Mouse (Mus musculus) ZHBTc4 (cell line): ENCODE measurements around the gene Gli3.

Experiments
- DNase-seq: peaks from one replicate; pipeline ENCODE4 v3.0.0-alpha.2; 2011; ENCODE audit warnings: low read depth, low spot score

The Gli3 gene

GRCm38 (mm10) chr13:15662375-15662774 lies 199.3 kb downstream of the Gli3 start:
- peak; percentile 3 for DNase-seq

GRCm38 (mm10) chr13:15664580-15665201 lies 201.7 kb downstream of the Gli3 start:
- no peak for DNase-seq

- DNase-seq: no peak
These were observed 202.5 kb downstream of the Gli3 start for GRCm38 (mm10) chr13:15665514-15665913.

- DNase-seq: no peak
These were observed 207.3 kb downstream of the Gli3 start for GRCm38 (mm10) chr13:15670144-15670961.

GRCm38 (mm10) chr13:15670962-15671313 lies 207.9 kb downstream of the Gli3 start:
- no peak for DNase-seq

DNA sequence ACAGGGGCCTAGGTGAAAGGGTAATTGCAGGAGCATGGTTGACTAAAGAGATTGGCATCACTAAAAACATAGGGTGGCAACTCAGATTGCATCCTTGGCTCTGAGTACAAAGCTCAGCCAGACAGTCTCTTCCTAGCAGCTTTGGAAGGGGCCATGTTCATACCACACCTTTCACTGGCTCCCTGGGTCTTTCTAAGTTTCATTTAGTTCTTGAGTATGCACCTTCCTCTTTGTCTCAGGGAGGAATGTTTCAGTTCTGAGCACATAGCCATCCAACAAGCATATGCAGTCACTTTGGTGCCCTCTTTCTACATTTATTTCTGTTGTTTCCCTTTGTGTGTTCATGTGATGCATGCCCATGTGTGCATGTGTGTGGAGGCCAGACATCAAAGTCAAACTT lies 212.4 kb downstream of the Gli3 start:
- DNase-seq: no peak

GRCm38 (mm10) chr13:15677106-15677760 lies 214.2 kb downstream of the Gli3 start:
- DNase-seq: no peak

- no peak for DNase-seq
These were observed 218.5 kb downstream of the Gli3 start for GRCm38 (mm10) chr13:15681530-15681929.

DNA sequence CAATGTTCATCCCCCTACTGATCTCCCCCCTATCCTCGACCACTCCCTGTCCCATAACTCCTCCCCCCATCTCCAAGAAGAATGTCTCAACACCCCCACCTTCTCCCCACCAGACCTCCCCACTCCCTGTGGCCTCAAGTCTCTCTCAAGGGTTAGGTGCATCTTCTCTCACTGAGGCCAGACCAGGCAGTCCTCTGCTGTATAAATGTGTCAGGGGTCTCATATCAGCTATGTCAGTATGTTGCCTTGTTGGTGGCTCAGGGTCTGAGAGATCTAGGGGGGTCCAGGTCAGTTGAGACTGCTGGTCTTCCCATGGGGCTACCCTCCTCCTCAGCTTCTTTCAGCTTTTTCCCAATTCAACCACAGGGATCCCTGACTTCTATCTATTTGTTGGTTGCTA lies 220.0 kb downstream of the Gli3 start:
- no peak for DNase-seq

DNA sequence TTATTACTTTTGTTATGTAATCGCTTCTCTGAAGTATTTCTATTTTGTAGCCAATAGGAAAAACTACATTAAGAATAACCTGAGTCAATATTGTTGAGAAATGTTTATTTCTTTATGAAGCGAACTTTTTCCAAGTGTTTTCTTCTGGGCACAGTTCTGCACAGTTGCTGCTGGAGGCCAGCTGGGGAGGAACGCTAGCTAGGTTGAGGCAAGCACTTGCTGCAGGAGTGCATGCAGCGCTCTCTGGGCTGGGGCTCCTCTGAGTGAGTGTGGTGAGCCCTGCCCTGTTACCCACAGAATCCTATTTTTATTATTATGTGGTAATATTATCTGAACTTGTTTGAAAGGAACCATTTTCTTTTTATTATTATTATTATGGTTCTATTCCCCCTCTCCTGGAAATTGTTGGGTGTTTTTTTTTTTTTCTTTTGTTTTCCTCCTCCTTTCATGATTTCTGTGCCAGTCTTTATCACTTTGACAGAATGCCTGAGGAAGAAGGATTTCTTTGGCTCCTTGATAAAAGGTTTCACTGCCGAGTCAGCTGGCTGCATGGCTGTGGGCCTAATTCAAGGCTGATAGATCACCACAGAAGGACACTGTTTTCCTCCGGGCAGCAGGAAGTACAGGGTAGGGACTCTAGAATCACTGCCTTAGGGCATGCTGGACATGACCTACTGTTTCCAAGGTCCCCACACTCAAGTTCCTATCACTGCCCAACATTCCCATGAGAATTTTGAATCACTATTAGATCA lies 225.2 kb downstream of the Gli3 start:
- DNase-seq: no peak

DNA sequence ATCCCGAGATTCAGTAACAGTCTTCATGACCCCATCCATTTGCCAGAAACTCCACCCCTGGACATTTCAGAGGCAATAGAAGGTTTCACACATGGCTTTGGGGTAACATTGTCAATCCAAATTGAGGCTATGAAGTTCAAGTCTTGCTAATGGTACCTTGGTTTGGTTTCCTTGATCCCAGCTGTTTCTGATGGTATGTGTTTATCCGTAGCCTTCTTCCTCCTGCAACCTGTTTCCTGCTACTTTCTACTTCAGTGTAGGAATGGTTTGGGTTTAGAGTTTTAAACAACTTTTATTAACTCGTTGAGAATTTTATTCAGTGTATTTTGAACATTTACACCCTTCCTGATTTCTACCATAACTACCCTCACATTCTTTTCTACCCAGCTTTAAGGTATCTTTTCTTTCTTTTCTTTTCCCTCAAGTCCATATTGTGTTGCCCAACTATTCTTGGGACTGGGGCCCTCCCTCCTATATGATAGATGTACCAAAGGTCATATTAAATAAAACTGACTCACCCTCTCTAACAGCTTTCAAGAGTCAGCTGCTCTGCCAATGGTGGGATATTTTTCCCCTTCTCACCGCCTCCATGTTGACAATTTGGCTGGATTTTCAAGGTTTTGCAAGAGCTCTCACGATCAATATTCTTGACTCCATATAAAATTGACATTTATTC lies 225.9 kb downstream of the Gli3 start:
- no peak for DNase-seq

GRCm38 (mm10) chr13:15691751-15692464 lies 228.9 kb downstream of the Gli3 start:
- DNase-seq: no peak

GRCm38 (mm10) chr13:15692465-15692809 lies 229.4 kb downstream of the Gli3 start:
- no peak for DNase-seq

DNA sequence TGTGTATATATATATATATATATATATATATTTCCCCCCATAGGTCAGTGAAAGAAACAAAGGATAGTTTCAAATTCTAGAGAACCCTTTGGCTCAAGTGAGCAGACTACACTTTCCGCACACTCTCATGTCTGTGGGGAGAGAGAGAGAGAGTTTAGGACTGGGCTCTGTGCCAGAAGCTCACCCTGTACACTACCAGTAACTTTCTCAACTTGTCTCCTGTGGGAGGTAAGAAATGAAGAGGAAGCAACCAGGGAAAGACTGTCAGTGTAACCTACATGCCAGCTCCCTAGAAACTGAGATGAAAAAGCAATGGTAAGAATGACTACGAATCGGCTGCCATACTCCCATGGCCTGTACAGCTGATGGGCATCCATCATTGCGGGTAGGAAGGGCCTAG lies 235.2 kb downstream of the Gli3 start:
- DNase-seq: no peak

DNA sequence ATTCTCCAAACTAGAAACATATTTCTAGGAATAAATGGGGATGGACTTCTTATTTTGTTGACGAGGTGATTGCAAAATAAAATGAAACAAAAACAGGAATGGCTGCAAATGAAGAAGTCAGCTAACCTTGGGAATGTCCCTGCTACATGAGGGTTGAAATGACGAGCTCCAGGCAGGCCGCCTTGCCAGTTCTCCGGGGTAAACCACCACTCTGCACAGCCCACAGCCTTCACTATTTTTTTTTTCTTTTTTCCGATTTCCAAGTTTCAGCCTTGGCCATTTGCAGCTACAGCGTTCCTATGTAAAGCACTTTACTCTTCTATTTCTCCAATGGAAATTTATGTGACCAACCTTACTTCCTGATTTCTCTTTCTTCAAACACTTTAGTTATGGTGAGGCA lies 236.1 kb downstream of the Gli3 start:
- DNase-seq: no peak

GRCm38 (mm10) chr13:15704669-15705068 lies 241.6 kb downstream of the Gli3 start:
- no peak for DNase-seq

- DNase-seq: no peak
These were observed 244.4 kb downstream of the Gli3 start for GRCm38 (mm10) chr13:15707481-15707881.

- DNase-seq: no peak
These were observed 250.5 kb downstream of the Gli3 start for GRCm38 (mm10) chr13:15713486-15713885.

GRCm38 (mm10) chr13:15714331-15714725 lies 251.3 kb downstream of the Gli3 start:
- peak; percentile 35 for DNase-seq

- DNase-seq: peak; percentile 56
These were observed 251.8 kb downstream of the Gli3 start for GRCm38 (mm10) chr13:15714726-15715437.
